Mouse (Mus musculus): Measurements from ENCODE around the gene Rbm45. TPM values are rescaled to one million over a fixed set of nuclear protein-coding genes. Genes with fewer than 3 reads are reported as not detected.

Gene Rbm45
- polyA plus RNA-seq, 1 experiment: 18.8 TPM

DNA sequence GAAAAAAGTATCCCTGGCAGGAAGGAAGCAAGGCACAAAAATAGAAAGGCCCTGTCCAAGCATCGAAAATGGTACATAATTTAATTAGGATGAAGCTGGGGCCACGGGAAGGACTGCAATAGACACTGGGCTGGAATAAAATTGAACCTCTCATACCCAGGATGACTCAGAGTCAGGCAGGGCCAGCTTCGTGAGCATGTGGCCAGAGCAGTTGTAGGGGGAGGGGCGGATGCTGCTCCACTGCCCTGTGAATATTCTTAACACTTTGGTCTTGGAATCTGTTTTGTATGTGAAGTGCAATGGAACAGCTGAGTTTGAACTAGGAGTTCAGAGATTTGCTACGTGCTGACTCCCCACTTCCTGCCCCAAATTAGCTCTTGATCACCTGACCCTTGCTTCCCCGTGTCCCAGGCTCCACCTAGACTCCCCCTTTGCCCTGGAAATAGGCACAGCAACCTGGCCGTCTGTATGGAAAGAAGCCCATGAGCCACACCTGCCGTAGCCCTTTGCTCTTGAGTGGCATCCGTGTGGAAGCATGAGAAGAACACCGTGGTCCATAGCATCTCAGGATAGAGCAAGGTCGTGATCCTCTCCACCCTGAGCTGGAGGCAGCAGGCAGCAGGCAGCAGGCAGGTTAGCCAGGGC lies 37.5 kb upstream of the Rbm45 start:
- TF ChIP-seq CTCF (IDR thresholded peaks at IDR 0.05; ENCODE audit: borderline replicate concordance, control insufficient read depth, extremely low read depth, insufficient read depth, low read length, poor library complexity): no peak
- TF ChIP-seq POLR2A (IDR thresholded peaks at IDR 0.05; ENCODE audit: control insufficient read depth, extremely low read depth, insufficient read depth, low read length, poor library complexity): no peak
- H3K4me3 ChIP-seq (ENCODE audit: control insufficient read depth, insufficient read depth, low read length): no peak overlapping the region
- WGBS: 71% methylated on average over 11 of the region's 11 CpGs

GRCm38 (mm10) chr2:76334596-76334995 lies 35.2 kb upstream of the Rbm45 start:
- no peak overlapping the region for H3K4me3 ChIP-seq (ENCODE audit: control insufficient read depth, insufficient read depth, low read length)
- TF ChIP-seq POLR2A (IDR thresholded peaks at IDR 0.05; ENCODE audit: control insufficient read depth, extremely low read depth, insufficient read depth, low read length, poor library complexity) (no peak), CTCF (IDR thresholded peaks at IDR 0.05; ENCODE audit: borderline replicate concordance, control insufficient read depth, extremely low read depth, insufficient read depth, low read length, poor library complexity) (no peak)
- H3K27ac ChIP-seq (ENCODE audit: control insufficient read depth, insufficient read depth, low read length): no peak overlapping the region
- DNase-seq: no peak
- 79% methylated on average over 5 of the region's 5 CpGs for WGBS
- no peaks in the 10 kb centered on the region; the same call in 1 of the 2 replicates for H3K27me3 ChIP-seq (ENCODE audit: control insufficient read depth, insufficient read depth, low read length)
- no peaks in the 10 kb centered on the region for H3K36me3 ChIP-seq (ENCODE audit: control insufficient read depth, insufficient read depth, low read length)
- no peaks in the 10 kb centered on the region for H3K4me1 ChIP-seq (replicated peaks; ENCODE audit: control insufficient read depth, insufficient read depth, low read length)

More for the DNA sequence above, 37.5 kb upstream of the Rbm45 start:
- no peak overlapping the region for H3K27ac ChIP-seq (ENCODE audit: control insufficient read depth, insufficient read depth, low read length)
- no peaks in the 10 kb centered on the region for H3K36me3 ChIP-seq (ENCODE audit: control insufficient read depth, insufficient read depth, low read length)
- no peaks in the 10 kb centered on the region for H3K4me1 ChIP-seq (replicated peaks; ENCODE audit: control insufficient read depth, insufficient read depth, low read length)
- DNase-seq: no peak
- H3K27me3 ChIP-seq (ENCODE audit: control insufficient read depth, insufficient read depth, low read length): no peaks in the 10 kb centered on the region

DNA sequence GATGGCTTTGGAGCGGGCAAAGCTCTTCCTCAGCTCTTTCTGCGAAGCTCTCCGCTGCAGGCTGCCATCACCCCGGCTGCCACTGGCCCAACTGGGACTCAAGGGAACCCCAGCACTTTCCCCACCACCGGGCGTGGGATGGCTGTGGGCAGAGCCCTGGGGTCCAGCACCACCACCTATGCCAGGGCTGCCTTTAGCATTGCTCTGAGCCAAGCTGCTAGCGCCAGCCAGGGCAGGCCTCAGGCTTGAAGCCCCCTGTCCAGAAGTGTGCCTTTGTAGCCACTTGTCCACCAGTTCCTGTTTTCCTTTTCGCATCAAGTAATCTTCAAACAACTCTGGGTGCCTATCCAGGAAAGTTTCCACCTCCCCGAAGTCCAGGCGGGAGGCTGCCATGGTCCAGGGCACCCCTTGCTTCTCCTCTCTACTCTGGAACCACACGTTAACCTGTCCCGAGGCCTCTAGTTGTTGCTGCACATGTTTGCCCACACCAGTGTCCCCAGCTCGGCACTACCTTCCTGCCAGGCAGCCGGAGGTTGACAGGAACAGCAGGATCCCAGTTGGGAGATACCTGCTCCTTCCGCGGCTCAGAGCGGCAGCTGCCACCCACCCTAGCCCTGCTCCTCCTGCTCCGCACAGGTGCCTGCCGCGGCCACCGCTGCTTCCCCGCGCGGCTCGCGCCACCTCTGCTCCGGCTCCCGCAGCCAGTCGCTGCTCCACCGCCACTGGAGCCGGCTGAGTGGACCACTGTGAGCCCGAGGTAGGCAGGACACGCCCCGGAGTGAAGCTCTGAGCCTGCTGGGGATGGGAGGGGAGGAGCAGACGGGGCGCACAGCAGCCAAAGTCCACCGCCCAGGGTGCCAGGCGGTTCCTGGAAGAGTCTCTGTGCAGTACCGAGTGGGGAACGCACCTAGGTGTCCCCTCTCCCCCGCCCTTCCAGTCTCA lies 31.3 kb upstream of the Rbm45 start, which contains the start of gene Pde11a:
TSS of gene Pde11a (minus strand) at position 560 of the 942 bp plus-strand sequence.
- DNase-seq: no peak
- no peaks in the 10 kb centered on the region for H3K36me3 ChIP-seq (ENCODE audit: control insufficient read depth, insufficient read depth, low read length)
- 21% methylated on average over 41 of the region's 41 CpGs for WGBS
- H3K27me3 ChIP-seq (ENCODE audit: control insufficient read depth, insufficient read depth, low read length): no peaks in the 10 kb centered on the region; the same call in 1 of the 2 replicates
- TF ChIP-seq POLR2A (IDR thresholded peaks at IDR 0.05; ENCODE audit: control insufficient read depth, extremely low read depth, insufficient read depth, low read length, poor library complexity) (no peak), CTCF (IDR thresholded peaks at IDR 0.05; ENCODE audit: borderline replicate concordance, control insufficient read depth, extremely low read depth, insufficient read depth, low read length, poor library complexity) (no peak)
- no peak within 1 kb of the TSS for H3K27ac ChIP-seq (ENCODE audit: control insufficient read depth, insufficient read depth, low read length)
- no peaks in the 10 kb centered on the region for H3K4me1 ChIP-seq (replicated peaks; ENCODE audit: control insufficient read depth, insufficient read depth, low read length)
- H3K4me3 ChIP-seq (ENCODE audit: control insufficient read depth, insufficient read depth, low read length): no peak within 1 kb of the TSS

DNA sequence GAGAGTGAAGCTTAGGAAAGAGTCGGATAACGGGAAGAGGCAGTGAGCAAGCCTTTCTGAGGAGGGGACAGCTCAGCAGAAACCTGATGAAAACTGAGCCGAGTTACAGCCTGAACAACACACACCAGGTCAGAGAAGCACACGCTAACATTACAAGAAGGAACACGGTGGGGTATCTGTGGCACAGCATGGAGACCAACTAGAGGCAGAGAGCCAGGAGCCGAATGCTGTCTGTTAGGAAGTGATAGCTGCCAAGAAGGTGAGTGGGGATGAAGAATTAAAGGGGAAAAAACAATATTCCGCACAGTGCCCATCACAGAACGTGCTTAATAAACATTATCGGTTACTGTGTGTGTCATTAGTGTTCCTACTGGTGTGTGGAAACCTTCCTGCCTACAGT lies 27.6 kb upstream of the Rbm45 start:
- 93% methylated on average over 9 of the region's 9 CpGs for WGBS
- H3K36me3 ChIP-seq (ENCODE audit: control insufficient read depth, insufficient read depth, low read length): no peaks in the 10 kb centered on the region

DNA sequence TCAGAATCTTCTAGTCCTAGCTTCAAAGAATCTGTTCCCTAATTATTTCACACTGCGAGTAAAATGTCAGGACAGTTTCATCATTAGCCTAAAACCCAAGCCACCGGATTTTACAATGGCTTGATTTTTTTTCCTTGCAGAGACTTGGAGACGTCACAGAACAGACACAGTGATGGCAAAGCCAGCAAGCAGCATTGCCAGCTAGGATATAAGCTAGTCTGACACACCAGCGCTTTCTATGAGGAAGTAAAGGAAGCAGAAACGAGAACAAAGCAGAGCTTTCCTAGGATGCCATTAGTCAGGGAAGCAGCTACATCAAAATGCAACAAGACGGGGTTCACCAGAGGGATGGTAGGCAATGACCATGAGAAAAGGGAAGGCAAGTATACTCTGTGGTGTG lies 21.9 kb upstream of the Rbm45 start:
- DNase-seq: no peak
- no peak overlapping the region for H3K4me3 ChIP-seq (ENCODE audit: control insufficient read depth, insufficient read depth, low read length)
- no peak for TF ChIP-seq POLR2A (IDR thresholded peaks at IDR 0.05; ENCODE audit: control insufficient read depth, extremely low read depth, insufficient read depth, low read length, poor library complexity)
- TF ChIP-seq CTCF (IDR thresholded peaks at IDR 0.05; ENCODE audit: borderline replicate concordance, control insufficient read depth, extremely low read depth, insufficient read depth, low read length, poor library complexity): no peak
- H3K36me3 ChIP-seq (ENCODE audit: control insufficient read depth, insufficient read depth, low read length): no peaks in the 10 kb centered on the region
- H3K27me3 ChIP-seq (ENCODE audit: control insufficient read depth, insufficient read depth, low read length): no peaks in the 10 kb centered on the region
- no peak overlapping the region for H3K27ac ChIP-seq (ENCODE audit: control insufficient read depth, insufficient read depth, low read length)
- WGBS: 69% methylated on average over 6 of the region's 6 CpGs
- H3K4me1 ChIP-seq (replicated peaks; ENCODE audit: control insufficient read depth, insufficient read depth, low read length): no peaks in the 10 kb centered on the region

More for the DNA sequence above, 27.6 kb upstream of the Rbm45 start:
- TF ChIP-seq POLR2A (IDR thresholded peaks at IDR 0.05; ENCODE audit: control insufficient read depth, extremely low read depth, insufficient read depth, low read length, poor library complexity): no peak
- TF ChIP-seq CTCF (IDR thresholded peaks at IDR 0.05; ENCODE audit: borderline replicate concordance, control insufficient read depth, extremely low read depth, insufficient read depth, low read length, poor library complexity): no peak
- Histone ChIP-seq H3K27ac (ENCODE audit: control insufficient read depth, insufficient read depth, low read length) (no peak overlapping the region), H3K4me3 (ENCODE audit: control insufficient read depth, insufficient read depth, low read length) (no peak overlapping the region), H3K27me3 (ENCODE audit: control insufficient read depth, insufficient read depth, low read length) (no peaks in the 10 kb centered on the region; the same call in 1 of the 2 replicates), H3K4me1 (replicated peaks; ENCODE audit: control insufficient read depth, insufficient read depth, low read length) (no peaks in the 10 kb centered on the region)
- DNase-seq: no peak

DNA sequence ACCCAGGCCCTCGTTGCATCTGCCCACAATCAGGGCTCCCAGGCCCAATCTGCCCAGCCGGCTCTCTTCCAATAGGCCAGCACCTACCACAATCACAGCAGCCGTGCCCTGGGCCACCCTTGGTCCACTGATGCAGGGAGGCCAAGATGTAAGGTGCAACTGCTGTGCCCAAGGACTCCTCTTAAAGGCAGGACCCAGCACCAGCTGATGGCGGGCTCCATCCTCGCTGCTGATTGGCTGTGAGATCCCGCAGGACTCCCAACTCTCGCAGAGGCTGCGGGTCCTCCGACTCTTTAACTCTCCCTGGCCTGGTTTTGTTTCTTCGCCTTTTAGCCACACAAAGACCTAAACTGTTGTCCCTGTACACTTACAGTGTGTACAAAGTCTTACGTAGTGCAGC lies 9.6 kb upstream of the Rbm45 start, which contains the start of gene Cyct:
TSS of gene Cyct (minus strand) at position 225 of the 400 bp plus-strand sequence.
- TF ChIP-seq CTCF (IDR thresholded peaks at IDR 0.05; ENCODE audit: borderline replicate concordance, control insufficient read depth, extremely low read depth, insufficient read depth, low read length, poor library complexity): no peak
- no peak for TF ChIP-seq POLR2A (IDR thresholded peaks at IDR 0.05; ENCODE audit: control insufficient read depth, extremely low read depth, insufficient read depth, low read length, poor library complexity)
- H3K4me1 ChIP-seq (replicated peaks; ENCODE audit: control insufficient read depth, insufficient read depth, low read length): no peaks in the 10 kb centered on the region
- no peak within 1 kb of the TSS for H3K27ac ChIP-seq (ENCODE audit: control insufficient read depth, insufficient read depth, low read length)
- DNase-seq: no peak
- WGBS: 91% methylated on average over 11 of the region's 11 CpGs
- no peaks in the 10 kb centered on the region for H3K27me3 ChIP-seq (ENCODE audit: control insufficient read depth, insufficient read depth, low read length)
- no peaks in the 10 kb centered on the region for H3K36me3 ChIP-seq (ENCODE audit: control insufficient read depth, insufficient read depth, low read length)
- no peak within 1 kb of the TSS for H3K4me3 ChIP-seq (ENCODE audit: control insufficient read depth, insufficient read depth, low read length)

Data from thymus, adult 2 months (tissue).